Mouse (Mus musculus): ENCODE measurements at regions not wholly inside any gene's neighbourhood (a gene's known extent, or its start where the extent isn't known, plus 50 kb on each side); places are given as distances from the start of the nearest gene placed in this dataset.
A peak's percentile ranks its signal among the peaks of the same experiment; 100 is the strongest.
"Not testable (repeated sequence)": the region's sequence is repeated elsewhere in the genome, so short reads cannot be mapped to it uniquely, and the experiment has no call there.

DNA sequence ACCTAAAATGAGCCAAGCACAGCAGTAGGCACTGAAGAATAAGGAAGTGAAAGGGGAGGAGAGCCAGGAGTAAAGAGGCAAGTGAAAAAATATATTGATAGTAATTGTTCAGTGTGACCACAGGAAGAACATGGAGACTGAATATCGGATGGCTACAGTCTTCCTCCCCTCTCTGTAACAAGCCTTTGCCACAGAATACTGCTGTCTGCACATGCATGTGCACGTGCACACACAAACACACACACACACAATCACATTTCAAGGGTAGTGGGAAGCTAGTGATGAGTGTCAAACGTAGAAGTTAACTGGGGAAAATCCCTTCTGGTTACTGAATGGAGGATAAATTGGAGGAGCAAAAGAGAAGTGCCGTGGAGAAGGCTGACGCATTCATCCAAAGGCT, 76.2 kb upstream of the Top1 start:
- DNase-seq (no peak), ATAC-seq (no peak)
- Histone ChIP-seq H3K4me1 (ENCODE audit: insufficient read depth) (no peaks in the 10 kb centered on the region), H3K4me2 (ENCODE audit: low read depth, low read length) (no peak overlapping the region), H3K9me3 (ENCODE audit: low read length) (no peaks in the 10 kb centered on the region), H3K27ac (ENCODE audit: low read depth) (no peak overlapping the region), H3K9ac (replicated peaks) (no peak overlapping the region), H3K4me3 (ENCODE audit: low read depth, low read length) (no peak overlapping the region), H3K36me3 (replicated peaks; ENCODE audit: insufficient read depth, low read length) (no peaks in the 10 kb centered on the region), H3K27me3 (ENCODE audit: insufficient read depth, low read length) (no peaks in the 10 kb centered on the region)
- 68% methylated on average over 5 of the region's 5 CpGs for WGBS (ENCODE audit: insufficient replicate concordance)
- no peak for TF ChIP-seq EP300 (IDR thresholded peaks at IDR 0.05; ENCODE audit: low read depth)
- no peak for TF ChIP-seq CTCF (IDR thresholded peaks at IDR 0.05; ENCODE audit: low read depth)

DNA sequence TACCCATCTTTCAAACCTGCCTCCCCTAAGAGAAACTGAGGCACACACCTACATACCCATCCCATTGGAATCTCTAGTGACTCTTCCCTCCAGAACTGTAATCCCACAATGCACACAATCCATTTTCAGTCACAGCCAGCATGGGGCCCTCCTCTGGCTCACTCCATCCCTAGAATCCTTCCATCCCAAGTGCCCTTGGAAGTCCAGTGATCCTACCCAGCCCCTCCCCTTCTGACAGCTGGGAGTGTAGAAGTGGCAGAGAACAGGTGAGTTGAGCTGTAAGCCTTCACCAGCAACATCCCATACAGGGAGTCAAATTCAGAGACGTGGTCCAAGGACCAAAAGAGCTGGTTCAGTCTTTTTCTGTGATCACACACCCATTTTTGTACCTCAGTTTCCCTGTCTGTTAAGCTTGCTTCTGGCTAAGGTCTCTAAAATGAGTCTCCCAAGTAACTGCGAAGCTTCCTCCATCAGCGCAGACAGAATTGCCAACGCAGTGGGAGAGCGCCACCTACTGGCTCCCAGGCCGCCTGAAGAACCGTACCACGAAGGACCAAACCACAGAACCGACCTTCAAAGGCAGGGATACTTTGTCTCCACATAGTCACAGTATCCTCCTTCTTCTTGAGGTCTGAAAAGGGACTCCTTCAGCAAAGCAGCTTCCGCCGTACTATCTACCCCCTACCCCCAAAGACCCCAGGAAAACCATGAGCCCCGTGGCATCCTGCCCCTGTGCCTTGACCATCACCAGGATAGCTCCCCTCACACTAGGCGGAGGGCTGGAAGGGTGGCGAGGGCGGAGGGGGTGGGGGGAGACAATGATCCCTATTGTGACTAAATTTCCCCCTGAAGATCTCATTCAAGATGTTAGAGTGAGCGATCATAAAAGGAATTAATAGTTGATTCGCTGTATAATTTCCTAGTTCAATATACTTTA, 67.0 kb upstream of the Top1 start:
- Histone ChIP-seq H3K27me3 (ENCODE audit: insufficient read depth, low read length) (peaks cover 13% of the 10 kb centered on the region), H3K27ac (ENCODE audit: low read depth) (no peak overlapping the region), H3K36me3 (replicated peaks; ENCODE audit: insufficient read depth, low read length) (no peaks in the 10 kb centered on the region), H3K9me3 (ENCODE audit: low read length) (no peaks in the 10 kb centered on the region), H3K4me2 (ENCODE audit: low read depth, low read length) (no peak overlapping the region), H3K9ac (replicated peaks) (no peak overlapping the region), H3K4me1 (ENCODE audit: insufficient read depth) (no peaks in the 10 kb centered on the region), H3K4me3 (ENCODE audit: low read depth, low read length) (no peak overlapping the region)
- DNase-seq, result peak; percentile 83
- TF ChIP-seq CTCF (IDR thresholded peaks at IDR 0.05; ENCODE audit: low read depth) (peak; percentile 95), EP300 (IDR thresholded peaks at IDR 0.05; ENCODE audit: low read depth) (no peak)
- WGBS (ENCODE audit: insufficient replicate concordance), result 12% methylated on average over 17 of the region's 17 CpGs
- ATAC-seq, result no peak

DNA sequence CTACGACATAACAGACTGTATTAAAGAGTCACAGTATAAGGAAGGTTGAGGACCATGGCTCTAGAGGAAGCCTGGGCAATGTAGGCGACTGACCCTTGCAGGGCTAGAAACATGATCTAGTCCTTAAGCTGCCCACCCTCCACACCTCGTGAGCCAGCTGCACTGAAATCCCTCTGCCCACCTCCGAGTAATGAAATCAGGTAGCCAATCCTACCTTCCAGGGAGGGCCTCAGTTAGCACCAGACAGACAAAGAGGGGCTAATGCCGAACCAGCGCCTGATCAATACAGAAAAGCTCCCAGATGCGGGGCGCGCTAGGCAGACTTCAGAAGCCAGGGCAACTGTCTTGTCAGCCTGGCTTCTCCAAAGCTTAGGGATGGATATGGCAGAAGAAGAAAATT, 65.4 kb upstream of the Top1 start:
- H3K4me2 ChIP-seq (ENCODE audit: low read depth, low read length), result no peak overlapping the region
- no peaks in the 10 kb centered on the region for H3K4me1 ChIP-seq (ENCODE audit: insufficient read depth)
- no peaks in the 10 kb centered on the region for H3K36me3 ChIP-seq (replicated peaks; ENCODE audit: insufficient read depth, low read length)
- H3K9ac ChIP-seq (replicated peaks), result no peak overlapping the region
- no peaks in the 10 kb centered on the region for H3K9me3 ChIP-seq (ENCODE audit: low read length)
- peaks cover 15% of the 10 kb centered on the region for H3K27me3 ChIP-seq (ENCODE audit: insufficient read depth, low read length)
- DNase-seq (no peak), ATAC-seq (no peak)
- H3K4me3 ChIP-seq (ENCODE audit: low read depth, low read length), result no peak overlapping the region
- no peak for TF ChIP-seq EP300 (IDR thresholded peaks at IDR 0.05; ENCODE audit: low read depth)
- TF ChIP-seq CTCF (IDR thresholded peaks at IDR 0.05; ENCODE audit: low read depth), result no peak
- no peak overlapping the region for H3K27ac ChIP-seq (ENCODE audit: low read depth)
- 22% methylated on average over 9 of the region's 9 CpGs for WGBS (ENCODE audit: insufficient replicate concordance)

DNA sequence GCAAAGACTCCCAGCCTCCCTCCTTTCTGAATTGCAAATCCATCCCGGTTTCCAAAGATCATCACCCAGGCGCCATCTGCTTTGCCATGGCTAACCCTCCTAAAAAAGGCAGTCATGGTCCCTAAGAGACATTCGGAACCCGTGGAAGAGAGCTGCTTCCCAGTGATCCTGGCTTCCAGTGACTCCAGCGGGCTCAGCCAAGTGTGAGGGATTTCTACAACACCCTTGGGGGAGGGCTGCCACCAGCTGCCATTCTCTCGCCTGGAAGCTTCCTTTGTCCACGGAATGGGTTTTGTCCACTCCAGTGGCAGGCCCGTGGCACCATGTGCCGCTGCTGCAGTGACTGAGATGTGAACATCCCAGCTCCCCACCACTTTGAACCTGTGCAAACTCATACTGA, 64.7 kb upstream of the Top1 start:
- Histone ChIP-seq H3K4me2 (ENCODE audit: low read depth, low read length) (no peak overlapping the region), H3K9ac (replicated peaks) (no peak overlapping the region), H3K9me3 (ENCODE audit: low read length) (no peaks in the 10 kb centered on the region), H3K4me3 (ENCODE audit: low read depth, low read length) (no peak overlapping the region), H3K27ac (ENCODE audit: low read depth) (no peak overlapping the region), H3K4me1 (ENCODE audit: insufficient read depth) (no peaks in the 10 kb centered on the region), H3K27me3 (ENCODE audit: insufficient read depth, low read length) (peaks cover 15% of the 10 kb centered on the region), H3K36me3 (replicated peaks; ENCODE audit: insufficient read depth, low read length) (no peaks in the 10 kb centered on the region)
- WGBS (ENCODE audit: insufficient replicate concordance), result 7% methylated on average over 9 of the region's 9 CpGs
- TF ChIP-seq EP300 (IDR thresholded peaks at IDR 0.05; ENCODE audit: low read depth) (no peak), CTCF (IDR thresholded peaks at IDR 0.05; ENCODE audit: low read depth) (no peak)
- DNase-seq (no peak), ATAC-seq (no peak)

DNA sequence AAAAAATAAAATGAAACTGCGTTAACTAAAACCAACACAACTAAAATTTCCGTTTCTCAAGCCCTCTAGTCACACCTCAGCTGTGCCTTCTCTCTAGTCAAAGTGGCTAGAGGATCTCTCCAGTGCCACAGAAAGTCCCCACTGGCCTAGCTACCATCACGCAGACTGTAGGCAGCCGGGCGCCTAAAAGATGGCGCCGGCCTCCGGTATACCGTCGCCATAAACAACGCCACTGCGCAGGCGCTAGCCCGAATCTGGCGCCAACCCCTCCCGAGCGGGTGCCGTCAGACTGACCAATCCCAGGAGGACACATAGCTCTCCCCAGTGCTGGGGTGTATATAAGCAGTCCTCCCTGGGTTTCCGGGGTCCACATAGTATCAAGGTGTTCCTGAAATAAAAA, 62.7 kb upstream of the Top1 start:
- 91% methylated on average over 19 of the region's 19 CpGs for WGBS (ENCODE audit: insufficient replicate concordance)
- H3K27me3 ChIP-seq (ENCODE audit: insufficient read depth, low read length), result peaks cover 15% of the 10 kb centered on the region

DNA sequence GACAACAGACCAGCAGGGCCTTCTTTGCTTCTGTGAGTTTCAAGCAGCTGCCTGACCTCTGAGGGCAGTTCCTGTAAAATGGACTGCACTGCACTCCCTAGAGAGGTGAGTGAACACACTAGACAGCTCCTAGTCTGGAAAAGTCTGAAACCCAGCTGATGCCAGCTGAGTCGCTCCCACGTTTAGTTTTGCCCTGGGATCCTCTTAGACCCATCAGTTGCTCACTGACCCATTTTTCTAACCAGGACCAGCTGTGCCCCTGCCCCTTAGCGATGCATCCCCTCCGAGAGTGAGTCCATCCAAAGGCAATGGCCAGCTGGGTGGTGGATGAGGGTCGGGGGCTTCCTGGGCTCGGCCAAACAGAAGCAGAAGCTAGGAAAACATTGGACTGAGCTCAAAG, 62.2 kb upstream of the Top1 start:
- no peaks in the 10 kb centered on the region for H3K9me3 ChIP-seq (ENCODE audit: low read length)
- H3K27me3 ChIP-seq (ENCODE audit: insufficient read depth, low read length), result peaks cover 15% of the 10 kb centered on the region
- no peak overlapping the region for H3K27ac ChIP-seq (ENCODE audit: low read depth)
- H3K36me3 ChIP-seq (replicated peaks; ENCODE audit: insufficient read depth, low read length), result no peaks in the 10 kb centered on the region
- no peak for ATAC-seq
- no peak overlapping the region for H3K9ac ChIP-seq (replicated peaks)
- H3K4me1 ChIP-seq (ENCODE audit: insufficient read depth), result no peaks in the 10 kb centered on the region
- no peak for TF ChIP-seq EP300 (IDR thresholded peaks at IDR 0.05; ENCODE audit: low read depth)
- no peak for TF ChIP-seq CTCF (IDR thresholded peaks at IDR 0.05; ENCODE audit: low read depth)
- 69% methylated on average over 6 of the region's 6 CpGs for WGBS (ENCODE audit: insufficient replicate concordance)
- no peak overlapping the region for H3K4me3 ChIP-seq (ENCODE audit: low read depth, low read length)
- no peak overlapping the region for H3K4me2 ChIP-seq (ENCODE audit: low read depth, low read length)
- DNase-seq, result no peak

More for the DNA sequence above, 62.7 kb upstream of the Top1 start:
- not testable (repeated sequence) for H3K4me3 ChIP-seq (ENCODE audit: low read depth, low read length); H3K27ac ChIP-seq (ENCODE audit: low read depth); H3K4me2 ChIP-seq (ENCODE audit: low read depth, low read length); H3K4me1 ChIP-seq (ENCODE audit: insufficient read depth); DNase-seq; H3K36me3 ChIP-seq (replicated peaks; ENCODE audit: insufficient read depth, low read length); ATAC-seq; H3K9ac ChIP-seq (replicated peaks); H3K9me3 ChIP-seq (ENCODE audit: low read length)
